Mouse (Mus musculus) limb, embryonic 11.5 days (tissue): Measurements from ENCODE around the gene Itpkc. TPM values are rescaled to one million over a fixed set of nuclear protein-coding genes. Genes with fewer than 3 reads are reported as not detected.
A peak's percentile ranks its signal among the peaks of the same experiment; 100 is the strongest.

Source experiments
- ATAC-seq: fragments of 200-750 bp; cut with Nextera tagmentation; 2 replicates; pipeline ENCODE4 v1.8.0; 2017; ENCODE audit warnings: low read depth; ENCODE audit not compliant: insufficient number of reproducible peaks, low FRiP score, low TSS enrichment
- DNase-seq: peaks from one replicate; pipeline ENCODE4 v3.0.0-alpha.2; 2015; ENCODE audit warnings: low spot score
- H3K27ac ChIP-seq: fragments of 300-500 bp; sonication (generic); replicated peaks from 2 replicates; pipeline ENCODE4 v1.5.1; 2014; ENCODE audit warnings: low read depth, mild to moderate bottlenecking, low read length
- H3K27me3 ChIP-seq: fragments of 300-500 bp; sonication (generic); 2 replicates; pipeline ENCODE4 v1.6.1; 2014; ENCODE audit warnings: mild to moderate bottlenecking, low read length, mixed read lengths; ENCODE audit not compliant: control insufficient read depth, insufficient read depth
- H3K36me3 ChIP-seq: fragments of 300-500 bp; sonication (generic); 2 replicates; pipeline ENCODE4 v1.6.1; 2014; ENCODE audit warnings: mild to moderate bottlenecking, low read length, moderate library complexity, mixed read lengths; ENCODE audit not compliant: control insufficient read depth, insufficient read depth
- H3K4me1 ChIP-seq: fragments of 300-500 bp; sonication (generic); 2 replicates; pipeline ENCODE4 v1.6.1; 2014; ENCODE audit warnings: low read length, mixed read lengths; ENCODE audit not compliant: control insufficient read depth, insufficient read depth
- H3K4me2 ChIP-seq: fragments of 300-500 bp; sonication (generic); 2 replicates; pipeline ENCODE4 v1.6.1; 2014; ENCODE audit warnings: low read depth, mild to moderate bottlenecking, moderate library complexity; ENCODE audit not compliant: severe bottlenecking
- H3K4me3 ChIP-seq: fragments of 300-500 bp; sonication (generic); 2 replicates; pipeline ENCODE4 v1.5.1; 2014; ENCODE audit warnings: low read depth, low read length
- H3K9ac ChIP-seq: fragments of 300-500 bp; sonication (generic); 2 replicates; pipeline ENCODE4 v1.6.1; 2014; ENCODE audit warnings: mild to moderate bottlenecking, low read length
- H3K9me3 ChIP-seq: fragments of 300-500 bp; sonication (generic); 2 replicates; pipeline ENCODE4 v1.6.1; 2016; ENCODE audit warnings: low read length; ENCODE audit not compliant: control insufficient read depth
- WGBS: fragments of 180-500 bp; shearing (Covaris S2); extraction: QIAGEN DNeasy Blood & Tissue Kit; methylation state at CpG from one replicate; pipeline ENCODE4 v1.1.7; 2014; 5-methylcytosine and 5-hydroxymethylcytosine counted together
- polyA plus RNA-seq: library from polyadenylated mRNA; unstranded; fragments of >200 nt; fragmentation: Nextera tagmentation; extraction: Ambion mirVana; gene quantifications from 2 replicates; pipeline ENCODE4 v1.2.1, GENCODE M21; 2014

Gene Itpkc
- polyA plus RNA-seq, 1 experiment from 2014 or later = 6.5 TPM

DNA sequence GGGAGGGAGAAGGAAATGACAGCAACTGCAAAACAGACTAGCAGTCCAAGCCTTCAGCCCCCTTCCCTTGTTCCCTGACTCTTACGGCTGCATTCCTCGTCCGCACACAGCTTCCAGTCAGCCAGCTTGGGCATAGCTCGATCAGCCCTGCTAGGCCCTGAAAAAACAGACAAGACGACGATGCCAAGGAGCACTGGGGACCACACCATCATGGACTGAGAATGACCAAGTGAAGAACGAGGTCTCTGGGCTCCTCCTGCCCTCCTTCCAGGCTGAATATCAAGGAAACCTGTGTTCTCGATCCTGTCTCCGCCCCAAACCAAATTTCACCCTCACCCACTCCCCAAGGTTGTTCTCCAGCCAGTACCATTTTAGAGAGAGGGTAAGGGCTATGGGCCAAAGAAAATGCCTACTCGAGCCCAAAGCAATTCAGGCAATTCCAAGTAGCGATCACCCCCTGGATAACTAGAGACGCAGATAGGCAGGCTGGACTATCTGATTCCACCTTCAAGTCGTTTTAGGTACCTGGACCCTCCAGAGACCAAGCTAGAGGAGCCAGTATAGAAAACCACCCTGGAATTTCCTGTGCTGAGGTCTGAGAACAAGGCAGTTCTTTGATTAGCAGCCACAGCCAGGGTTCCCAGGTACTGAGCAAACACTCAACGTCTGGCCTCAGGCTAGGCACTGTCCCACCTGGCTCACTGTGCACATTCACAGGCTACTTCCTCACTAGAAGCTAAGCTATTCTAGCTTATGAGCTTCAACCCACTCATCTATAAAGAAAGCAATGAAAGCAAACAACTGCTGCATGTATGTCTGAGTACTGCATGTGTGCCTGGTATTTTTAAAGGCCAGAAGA lies 47.4 kb downstream of the Itpkc start, which contains the start of the genes Gm21983 and Mia:
Gene Gm21983 (minus strand): TSS at position 250 of the 859 bp plus-strand sequence.
Gene Mia (minus strand): TSS at position 321 of the 859 bp plus-strand sequence.
- H3K4me3 ChIP-seq = no peak within 1 kb of the TSS
- no peak within 1 kb of the TSS for H3K27ac ChIP-seq
- H3K9me3 ChIP-seq = no peaks in the 10 kb centered on the region
- no peak within 1 kb of the TSS for H3K4me2 ChIP-seq
- 0 out of 2 replicates have a peak, but pooled peaks cover 3% of the 10 kb centered on the region for H3K4me1 ChIP-seq
- no peaks in the 10 kb centered on the region for H3K27me3 ChIP-seq
- H3K36me3 ChIP-seq = peaks cover 11% of the 10 kb centered on the region
- 65% methylated on average over 14 of the region's 14 CpGs for WGBS
- DNase-seq = no peak
- H3K9ac ChIP-seq = no peak within 1 kb of the TSS
- no peak for ATAC-seq

GRCm38 (mm10) chr7:27180036-27180435 lies 48.4 kb downstream of the Itpkc start:
- H3K4me3 ChIP-seq = no peak overlapping the region

GRCm38 (mm10) chr7:27179217-27179918 lies 49.1 kb downstream of the Itpkc start:
- 0 out of 2 replicates have a peak overlapping the region, but pooled peaks have one; percentile 39 for H3K27ac ChIP-seq
- no peak for ATAC-seq
- no peaks in the 10 kb centered on the region for H3K27me3 ChIP-seq
- 0 out of 2 replicates have a peak, but pooled peaks cover 3% of the 10 kb centered on the region for H3K4me1 ChIP-seq
- H3K4me3 ChIP-seq = peak overlapping the region; percentile 26
- peak overlapping the region; percentile 38; the same call in 1 of the 2 replicates for H3K9ac ChIP-seq
- H3K9me3 ChIP-seq = no peaks in the 10 kb centered on the region
- DNase-seq = no peak
- peak overlapping the region; percentile 40; the same call in 1 of the 2 replicates for H3K4me2 ChIP-seq
- H3K36me3 ChIP-seq = no peaks in the 10 kb centered on the region; the same call in 1 of the 2 replicates
- 48% methylated on average over 16 of the region's 16 CpGs for WGBS

More at GRCm38 (mm10) chr7:27180036-27180435, 48.4 kb downstream of the Itpkc start:
- Histone ChIP-seq H3K9ac (no peak overlapping the region), H3K27ac (no peak overlapping the region), H3K9me3 (no peaks in the 10 kb centered on the region), H3K4me1 (0 out of 2 replicates have a peak, but pooled peaks cover 3% of the 10 kb centered on the region), H3K4me2 (no peak overlapping the region), H3K27me3 (no peaks in the 10 kb centered on the region), H3K36me3 (peaks cover 2% of the 10 kb centered on the region; the same call in 1 of the 2 replicates)
- 84% methylated on average over 5 of the region's 5 CpGs for WGBS
- DNase-seq (no peak), ATAC-seq (no peak)

DNA sequence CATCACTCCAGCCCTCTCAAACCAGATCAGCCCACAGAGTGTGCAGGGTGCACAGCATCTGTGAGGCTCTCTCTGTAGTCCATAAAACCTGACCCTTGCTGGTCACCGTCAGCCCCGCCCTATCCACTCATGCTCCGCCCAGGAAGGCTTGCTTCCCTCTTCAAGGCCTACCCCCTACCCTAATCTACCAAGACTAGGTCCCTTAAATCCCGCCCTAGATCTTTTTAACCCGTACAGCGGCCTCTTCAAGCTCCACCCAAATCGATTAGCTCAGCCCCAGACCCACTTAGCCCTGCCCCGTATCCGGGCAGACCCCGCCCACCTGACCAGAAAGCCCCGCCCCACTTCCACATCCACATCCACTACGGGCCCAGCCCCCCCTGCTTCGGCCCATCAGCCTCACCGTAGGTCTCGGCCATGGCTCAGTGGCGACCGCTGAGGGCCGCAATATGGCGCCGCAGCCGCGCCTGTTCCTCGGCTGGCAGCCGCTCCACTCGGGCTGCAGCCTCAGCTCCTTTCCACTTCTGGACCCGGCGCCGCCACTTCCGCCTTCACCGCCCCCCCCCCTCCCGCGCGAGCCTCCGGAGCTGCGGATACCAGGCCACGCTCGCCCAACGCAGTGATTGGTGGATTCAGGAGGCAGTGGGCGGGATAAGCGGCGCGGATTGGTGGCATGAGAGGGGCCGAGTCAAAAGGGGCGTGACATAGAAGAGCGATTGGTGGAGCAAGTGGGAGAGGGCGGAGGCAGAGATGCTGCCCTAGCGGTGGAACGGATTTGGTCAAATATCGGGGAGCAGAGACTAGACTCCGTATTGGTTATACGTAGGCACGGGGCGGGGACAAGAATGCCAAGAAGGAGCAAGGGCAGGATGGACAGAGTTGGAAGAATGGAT lies 49.9 kb downstream of the Itpkc start, which contains the start of gene Rab4b:
Gene Rab4b (minus strand): TSS at position 573 of the 893 bp plus-strand sequence.
- peak within 1 kb of the TSS; percentile 57 for H3K9ac ChIP-seq
- peak within 1 kb of the TSS; percentile 74 for H3K27ac ChIP-seq
- peak; percentile 99 for DNase-seq
- H3K4me2 ChIP-seq = peak within 1 kb of the TSS; percentile 45
- H3K4me1 ChIP-seq = 0 out of 2 replicates have a peak, but pooled peaks cover 3% of the 10 kb centered on the region
- peak within 1 kb of the TSS; percentile 65 for H3K4me3 ChIP-seq
- WGBS = under 1% methylated on average over 53 of the region's 53 CpGs
- H3K9me3 ChIP-seq = no peaks in the 10 kb centered on the region
- no peaks in the 10 kb centered on the region; the same call in 1 of the 2 replicates for H3K36me3 ChIP-seq
- H3K27me3 ChIP-seq = no peaks in the 10 kb centered on the region
- peak; percentile 98 for ATAC-seq

DNA sequence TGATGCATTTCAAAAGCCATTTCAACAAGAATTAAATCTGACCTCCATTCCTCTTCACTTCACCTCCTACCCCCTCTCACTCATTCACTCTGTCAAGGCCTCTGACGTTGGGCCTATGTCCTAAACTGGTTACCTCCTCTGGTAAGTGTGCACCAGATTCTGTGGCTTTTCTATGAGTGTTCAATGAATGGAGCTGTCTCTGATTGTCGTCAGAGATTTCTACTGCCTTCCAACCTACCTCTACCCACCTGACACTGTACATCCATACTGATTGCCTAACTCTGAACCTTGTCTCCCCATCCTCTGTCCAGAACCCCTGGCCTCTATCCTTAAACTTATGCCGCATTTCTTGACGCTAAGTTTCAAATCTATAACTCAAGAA lies 50.5 kb downstream of the Itpkc start:
- peak; percentile 8 for ATAC-seq
- H3K27ac ChIP-seq = no peak overlapping the region; the same call in 1 of the 2 replicates
- no peaks in the 10 kb centered on the region; the same call in 1 of the 2 replicates for H3K36me3 ChIP-seq
- 0 out of 2 replicates have a peak, but pooled peaks cover 3% of the 10 kb centered on the region for H3K4me1 ChIP-seq
- peak overlapping the region; percentile 56 for H3K9ac ChIP-seq
- WGBS = 22% methylated on average over 4 of the region's 4 CpGs
- H3K4me2 ChIP-seq = peak overlapping the region; percentile 45
- DNase-seq = no peak
- no peaks in the 10 kb centered on the region for H3K9me3 ChIP-seq
- no peaks in the 10 kb centered on the region for H3K27me3 ChIP-seq
- H3K4me3 ChIP-seq = peak overlapping the region; percentile 65

DNA sequence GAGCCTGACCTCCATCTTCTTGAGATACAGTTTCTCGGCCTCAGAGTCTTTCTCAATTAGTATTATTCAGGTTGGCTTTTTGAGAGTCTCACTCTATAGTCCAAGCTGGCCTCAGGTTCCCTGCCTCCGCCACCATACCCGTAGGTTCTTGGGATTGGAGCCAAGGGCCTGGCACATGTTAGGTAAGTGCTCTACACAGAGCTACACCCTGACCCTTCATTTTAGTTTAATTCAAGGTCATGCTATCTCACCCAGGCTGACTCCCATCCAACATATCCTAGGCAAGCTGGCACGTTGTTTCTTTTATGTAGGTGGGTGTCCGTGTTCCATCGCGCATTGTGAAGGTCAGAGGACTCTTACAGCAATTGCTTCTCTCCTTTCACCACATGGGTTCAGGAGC lies 53.6 kb downstream of the Itpkc start:
- ATAC-seq (no peak), DNase-seq (no peak)
- H3K27ac ChIP-seq = no peak overlapping the region
- no peaks in the 10 kb centered on the region for H3K27me3 ChIP-seq
- H3K4me2 ChIP-seq = no peak overlapping the region
- WGBS = 93% methylated on average over 7 of the region's 7 CpGs
- H3K36me3 ChIP-seq = no peaks in the 10 kb centered on the region; the same call in 1 of the 2 replicates
- no peaks in the 10 kb centered on the region for H3K9me3 ChIP-seq
- no peak overlapping the region for H3K9ac ChIP-seq
- no peak overlapping the region for H3K4me3 ChIP-seq
- 0 out of 2 replicates have a peak, but pooled peaks cover 3% of the 10 kb centered on the region for H3K4me1 ChIP-seq

DNA sequence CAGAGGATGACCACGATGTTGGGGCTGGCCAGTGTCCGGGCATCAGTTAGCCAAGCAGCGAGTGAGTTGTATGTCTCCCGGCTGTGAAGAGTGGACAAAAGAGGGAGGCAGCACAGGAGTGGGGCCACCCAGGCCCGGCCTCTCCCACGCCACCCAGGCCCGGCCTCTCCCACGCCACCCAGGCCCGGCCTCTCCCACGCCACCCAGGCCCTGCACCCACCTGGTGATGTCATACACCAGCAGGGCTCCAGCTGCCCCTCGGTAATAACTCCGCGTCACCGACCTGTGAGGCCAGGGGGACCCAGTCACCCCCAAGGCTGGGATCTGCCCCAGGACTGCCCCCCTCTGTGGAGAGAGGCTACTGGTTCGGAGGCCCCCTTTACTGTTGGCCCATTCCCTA lies 54.0 kb downstream of the Itpkc start:
- H3K4me1 ChIP-seq = 0 out of 2 replicates have a peak, but pooled peaks cover 3% of the 10 kb centered on the region
- H3K9ac ChIP-seq = no peak overlapping the region
- no peaks in the 10 kb centered on the region for H3K9me3 ChIP-seq
- H3K27me3 ChIP-seq = no peaks in the 10 kb centered on the region
- H3K36me3 ChIP-seq = no peaks in the 10 kb centered on the region; the same call in 1 of the 2 replicates
- ATAC-seq (no peak), DNase-seq (no peak)
- no peak overlapping the region for H3K4me3 ChIP-seq
- 90% methylated on average over 15 of the region's 15 CpGs for WGBS
- H3K4me2 ChIP-seq = no peak overlapping the region
- H3K27ac ChIP-seq = no peak overlapping the region
